Mouse (Mus musculus): ENCODE results near the gene H2-Q6.
"Not testable (repeated sequence)": the region's sequence is repeated elsewhere in the genome, so short reads cannot be mapped to it uniquely, and the experiment has no call there.

The H2-Q6 gene

GRCm38 (mm10) chr17:35434836-35435235 is 10.2 kb downstream of the H2-Q6 start:
- not testable (repeated sequence) for DNase-seq (ENCODE audit: low spot score)

GRCm38 (mm10) chr17:35435577-35435976 is 10.9 kb downstream of the H2-Q6 start:
- not testable (repeated sequence) for DNase-seq (ENCODE audit: low spot score)

- DNase-seq (ENCODE audit: low spot score): not testable (repeated sequence)
Measured at GRCm38 (mm10) chr17:35437386-35437936, 12.8 kb downstream of the H2-Q6 start.

GRCm38 (mm10) chr17:35438395-35438794 is 13.7 kb downstream of the H2-Q6 start:
- DNase-seq (ENCODE audit: low spot score): not testable (repeated sequence)

GRCm38 (mm10) chr17:35438885-35439284 is 14.2 kb downstream of the H2-Q6 start, which contains the start of gene H2-Q7:
H2-Q7 (plus strand) TSS chr17:35439155.
- DNase-seq (ENCODE audit: low spot score): peak; percentile 93

- not testable (repeated sequence) for DNase-seq (ENCODE audit: low spot score)
Measured at GRCm38 (mm10) chr17:35439295-35439747, 14.7 kb downstream of the H2-Q6 start.

GRCm38 (mm10) chr17:35439925-35440645 is 15.4 kb downstream of the H2-Q6 start:
- not testable (repeated sequence) for DNase-seq (ENCODE audit: low spot score)

- DNase-seq (ENCODE audit: low spot score): not testable (repeated sequence)
Measured at GRCm38 (mm10) chr17:35442376-35442775, 17.7 kb downstream of the H2-Q6 start.

GRCm38 (mm10) chr17:35444510-35444909 is 19.9 kb downstream of the H2-Q6 start:
- DNase-seq (ENCODE audit: low spot score): not testable (repeated sequence)

- not testable (repeated sequence) for DNase-seq (ENCODE audit: low spot score)
Measured at GRCm38 (mm10) chr17:35458247-35458646, 33.6 kb downstream of the H2-Q6 start.

- not testable (repeated sequence) for DNase-seq (ENCODE audit: low spot score)
Measured at GRCm38 (mm10) chr17:35460513-35461341, 36.1 kb downstream of the H2-Q6 start.

GRCm38 (mm10) chr17:35465651-35466050 is 41.0 kb downstream of the H2-Q6 start:
- not testable (repeated sequence) for DNase-seq (ENCODE audit: low spot score)

- not testable (repeated sequence) for DNase-seq (ENCODE audit: low spot score)
Measured at GRCm38 (mm10) chr17:35468936-35469335, 44.3 kb downstream of the H2-Q6 start.

GRCm38 (mm10) chr17:35469842-35470751 is 45.4 kb downstream of the H2-Q6 start, which contains the start of gene H2-Q10:
H2-Q10 (plus strand) TSS chr17:35470089.
- DNase-seq (ENCODE audit: low spot score): no peak

All from lung, postnatal 25 days (tissue).